Mouse (Mus musculus) forebrain, embryonic 16.5 days (tissue): ENCODE measurements at regions not wholly inside any gene's neighbourhood (a gene's known extent, or its start where the extent isn't known, plus 50 kb on each side); places are given as distances from the start of the nearest gene placed in this dataset.

Experiments used
- ATAC-seq: fragments of 200-750 bp; cut with Nextera tagmentation; 2 replicates; pipeline ENCODE4 v1.8.0; 2017; ENCODE audit warnings: mild to moderate bottlenecking, moderate library complexity
- H3K27ac ChIP-seq: fragments of 300-500 bp; sonication (generic); 2 replicates; pipeline ENCODE4 v1.5.1; 2014; ENCODE audit warnings: low read length, control low read depth
- H3K27me3 ChIP-seq: fragments of 300-500 bp; sonication (generic); replicated peaks from 2 replicates; pipeline ENCODE4 v1.6.1; 2014; ENCODE audit warnings: low read length; ENCODE audit not compliant: control insufficient read depth, insufficient read depth
- H3K36me3 ChIP-seq: fragments of 300-500 bp; sonication (generic); 2 replicates; pipeline ENCODE4 v1.6.1; 2014; ENCODE audit not compliant: control insufficient read depth, insufficient read depth
- H3K4me1 ChIP-seq: fragments of 300-500 bp; sonication (generic); replicated peaks from 2 replicates; pipeline ENCODE4 v1.6.1; 2014; ENCODE audit warnings: low read length; ENCODE audit not compliant: control insufficient read depth, insufficient read depth
- H3K4me2 ChIP-seq: fragments of 300-500 bp; sonication (generic); 2 replicates; pipeline ENCODE4 v1.6.1; 2014; ENCODE audit warnings: mild to moderate bottlenecking, low read length, control low read depth
- H3K4me3 ChIP-seq: fragments of 300-500 bp; sonication (generic); replicated peaks from 2 replicates; pipeline ENCODE4 v1.5.1; 2014; ENCODE audit warnings: mild to moderate bottlenecking, low read length, control low read depth
- H3K9ac ChIP-seq: fragments of 300-500 bp; sonication (generic); replicated peaks from 2 replicates; pipeline ENCODE4 v1.6.1; 2014; ENCODE audit warnings: low read depth, low read length, control low read depth
- H3K9me3 ChIP-seq: fragments of 300-500 bp; sonication (generic); 2 replicates; pipeline ENCODE4 v1.6.1; 2016; ENCODE audit warnings: low read length; ENCODE audit not compliant: control insufficient read depth
- WGBS: fragments of 180-500 bp; shearing (Covaris S2); extraction: QIAGEN DNeasy Blood & Tissue Kit; methylation state at CpG from one replicate; pipeline ENCODE4 v1.1.7; 2014; 5-methylcytosine and 5-hydroxymethylcytosine counted together

DNA sequence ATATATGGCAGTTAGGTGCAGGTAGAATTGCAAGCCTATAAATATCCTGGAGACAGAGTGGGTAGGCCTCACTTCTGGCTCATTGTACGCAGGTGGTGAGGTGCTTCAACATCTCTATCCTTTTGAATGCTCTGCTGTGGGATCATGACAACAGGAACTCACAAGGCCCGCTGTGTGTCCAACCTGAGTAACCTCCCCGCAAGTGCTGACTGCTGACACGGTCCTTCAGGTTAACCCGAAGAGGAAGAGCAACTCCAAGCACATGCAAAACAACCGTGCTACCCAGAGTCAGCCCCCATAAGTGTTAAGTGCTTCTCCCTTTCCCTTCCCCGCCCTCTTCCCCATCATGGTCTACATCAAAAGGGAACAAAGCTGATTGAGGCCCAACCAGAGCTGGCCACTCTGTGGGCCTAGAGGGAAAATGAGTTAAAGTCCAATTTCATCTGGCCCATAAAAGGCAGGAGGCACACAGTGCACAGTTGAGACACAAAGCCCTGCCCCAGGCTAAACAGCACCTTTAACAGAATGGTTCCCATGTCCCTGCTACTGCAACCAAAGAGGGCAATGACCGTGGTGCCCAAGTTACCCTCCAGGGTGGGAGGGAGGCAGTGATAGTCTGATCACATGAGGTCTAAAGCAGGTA, 253.0 kb downstream of the Bcl11b start:
- no peak overlapping the region for H3K4me2 ChIP-seq
- peaks cover 7% of the 10 kb centered on the region for H3K4me1 ChIP-seq
- no peaks in the 10 kb centered on the region for H3K27me3 ChIP-seq
- no peak overlapping the region for H3K9ac ChIP-seq
- no peaks in the 10 kb centered on the region for H3K36me3 ChIP-seq
- no peak overlapping the region for H3K27ac ChIP-seq
- no peaks in the 10 kb centered on the region for H3K9me3 ChIP-seq
- no peak for ATAC-seq
- WGBS: 94% methylated on average over 8 of the region's 8 CpGs
- no peak overlapping the region for H3K4me3 ChIP-seq

DNA sequence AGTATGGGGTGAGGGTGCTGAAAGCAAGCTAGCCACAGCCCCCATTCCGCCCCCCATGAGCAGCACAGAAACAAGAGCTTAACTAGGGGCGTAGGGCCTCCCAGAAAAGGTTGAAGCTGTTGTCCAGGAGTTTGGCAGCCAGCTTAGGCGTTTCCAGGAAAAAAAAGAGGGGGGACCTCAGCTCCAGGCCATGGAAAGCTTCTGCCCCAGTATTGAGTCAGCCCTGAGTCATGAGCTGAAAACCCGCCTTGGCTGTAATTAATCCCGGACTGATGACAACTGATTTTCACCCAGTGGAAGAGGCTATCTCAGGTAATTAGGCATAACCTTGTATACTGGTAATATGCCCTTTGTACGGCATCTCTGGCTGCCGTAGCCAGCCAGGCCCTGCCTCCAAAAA, 251.3 kb downstream of the Bcl11b start:
- H3K27me3 ChIP-seq: no peaks in the 10 kb centered on the region
- no peaks in the 10 kb centered on the region for H3K9me3 ChIP-seq
- no peak overlapping the region for H3K9ac ChIP-seq
- H3K27ac ChIP-seq: no peak overlapping the region
- ATAC-seq: no peak
- no peak overlapping the region for H3K4me2 ChIP-seq
- peaks cover 7% of the 10 kb centered on the region for H3K4me1 ChIP-seq
- H3K36me3 ChIP-seq: no peaks in the 10 kb centered on the region
- no peak overlapping the region for H3K4me3 ChIP-seq
- 39% methylated on average over 7 of the region's 7 CpGs for WGBS

DNA sequence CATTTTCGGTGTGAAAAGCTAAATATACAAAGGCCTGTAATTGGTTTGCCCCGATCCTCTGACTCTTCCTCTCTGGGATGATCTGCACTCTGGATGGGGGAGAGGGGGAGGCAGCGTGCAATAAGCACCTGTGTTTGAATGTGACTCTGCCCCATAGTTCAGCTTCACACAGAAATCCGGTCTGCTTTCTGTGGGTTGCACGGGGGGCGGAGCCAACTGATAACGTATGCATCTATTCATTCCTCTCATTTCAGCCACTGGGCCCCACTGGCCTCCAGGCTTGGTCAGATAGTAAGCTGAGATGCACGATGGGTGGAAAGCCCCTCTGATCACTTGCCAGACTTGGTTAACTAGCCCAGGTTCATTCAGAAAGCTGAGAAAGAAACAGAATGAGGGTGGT, 250.8 kb downstream of the Bcl11b start:
- no peak overlapping the region for H3K4me2 ChIP-seq
- no peaks in the 10 kb centered on the region for H3K27me3 ChIP-seq
- no peak overlapping the region for H3K27ac ChIP-seq
- H3K4me1 ChIP-seq: peaks cover 7% of the 10 kb centered on the region
- ATAC-seq: no peak
- H3K9ac ChIP-seq: no peak overlapping the region
- 15% methylated on average over 8 of the region's 8 CpGs for WGBS
- no peaks in the 10 kb centered on the region for H3K36me3 ChIP-seq
- no peaks in the 10 kb centered on the region for H3K9me3 ChIP-seq
- H3K4me3 ChIP-seq: no peak overlapping the region

DNA sequence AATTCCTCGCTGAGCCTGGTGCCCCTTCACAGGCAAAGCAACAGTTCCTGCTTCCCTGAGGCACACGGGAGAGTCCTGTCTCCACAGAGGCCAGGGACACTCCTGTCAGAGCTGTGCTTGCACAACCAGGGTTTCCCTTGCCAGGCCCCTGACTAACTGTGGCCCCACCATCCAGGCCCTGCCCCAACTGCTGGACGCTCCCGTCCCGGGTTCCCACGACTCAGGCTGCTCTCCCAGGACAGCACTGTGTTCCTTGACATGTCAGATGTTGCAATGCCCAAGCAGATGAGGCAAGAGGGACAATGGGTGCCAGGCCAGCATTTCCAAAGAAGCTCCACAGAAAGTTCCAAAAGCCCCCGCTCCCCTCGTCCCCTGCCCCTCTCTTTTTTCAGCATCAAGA, 250.4 kb downstream of the Bcl11b start:
- no peaks in the 10 kb centered on the region for H3K36me3 ChIP-seq
- no peak for ATAC-seq
- no peaks in the 10 kb centered on the region for H3K27me3 ChIP-seq
- H3K4me3 ChIP-seq: no peak overlapping the region
- no peak overlapping the region for H3K4me2 ChIP-seq
- no peaks in the 10 kb centered on the region for H3K9me3 ChIP-seq
- 38% methylated on average over 8 of the region's 8 CpGs for WGBS
- no peak overlapping the region for H3K9ac ChIP-seq
- peaks cover 11% of the 10 kb centered on the region for H3K4me1 ChIP-seq
- no peak overlapping the region for H3K27ac ChIP-seq

DNA sequence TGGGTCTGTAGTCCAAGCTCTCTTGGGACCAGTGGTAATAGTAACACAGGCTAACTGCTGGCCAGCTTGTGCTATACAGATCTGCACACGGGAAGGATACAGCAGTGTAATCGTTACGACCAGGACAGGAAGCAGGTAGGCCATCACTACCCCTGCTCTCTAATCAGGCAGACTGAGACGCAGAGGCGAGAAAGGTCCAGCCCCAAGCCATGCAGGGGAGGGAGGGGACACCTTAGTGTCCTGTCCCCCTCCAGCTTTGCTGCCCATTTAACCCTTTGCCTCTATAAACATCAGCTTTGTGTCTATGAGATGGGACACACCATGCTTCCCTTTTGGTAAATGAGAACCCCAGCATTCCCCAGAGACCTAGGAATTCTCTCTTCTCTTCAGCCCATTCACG, 249.9 kb downstream of the Bcl11b start:
- WGBS: 79% methylated on average over 6 of the region's 6 CpGs
- no peak for ATAC-seq
- no peaks in the 10 kb centered on the region for H3K36me3 ChIP-seq
- H3K4me2 ChIP-seq: no peak overlapping the region
- H3K9me3 ChIP-seq: no peaks in the 10 kb centered on the region
- no peaks in the 10 kb centered on the region for H3K27me3 ChIP-seq
- H3K4me1 ChIP-seq: peaks cover 16% of the 10 kb centered on the region
- no peak overlapping the region for H3K27ac ChIP-seq
- H3K9ac ChIP-seq: no peak overlapping the region
- H3K4me3 ChIP-seq: no peak overlapping the region

DNA sequence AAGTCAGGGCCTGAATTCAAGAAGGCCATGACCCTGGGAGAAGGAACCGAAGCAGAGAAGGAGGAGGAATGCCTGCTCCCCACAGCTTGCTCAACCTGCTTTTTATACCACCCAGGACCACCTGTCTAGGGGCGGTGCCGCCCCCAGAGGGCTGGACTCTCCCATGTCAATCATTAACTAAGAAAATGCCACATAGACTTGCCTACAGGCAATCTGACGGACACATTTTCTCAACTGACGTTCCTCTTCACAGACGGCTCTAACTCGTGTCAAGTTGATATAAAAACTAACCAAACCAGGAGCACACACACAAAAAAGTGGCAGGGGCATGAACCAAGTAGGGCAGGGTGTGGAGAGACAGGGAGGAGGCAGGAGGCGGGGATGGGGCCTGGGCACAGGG, 248.5 kb downstream of the Bcl11b start:
- no peak overlapping the region for H3K4me2 ChIP-seq
- ATAC-seq: no peak
- H3K4me1 ChIP-seq: peaks cover 16% of the 10 kb centered on the region
- H3K36me3 ChIP-seq: no peaks in the 10 kb centered on the region
- no peaks in the 10 kb centered on the region for H3K9me3 ChIP-seq
- H3K27me3 ChIP-seq: no peaks in the 10 kb centered on the region
- H3K4me3 ChIP-seq: no peak overlapping the region
- no peak overlapping the region for H3K27ac ChIP-seq
- WGBS: 90% methylated on average over 8 of the region's 8 CpGs
- no peak overlapping the region for H3K9ac ChIP-seq

DNA sequence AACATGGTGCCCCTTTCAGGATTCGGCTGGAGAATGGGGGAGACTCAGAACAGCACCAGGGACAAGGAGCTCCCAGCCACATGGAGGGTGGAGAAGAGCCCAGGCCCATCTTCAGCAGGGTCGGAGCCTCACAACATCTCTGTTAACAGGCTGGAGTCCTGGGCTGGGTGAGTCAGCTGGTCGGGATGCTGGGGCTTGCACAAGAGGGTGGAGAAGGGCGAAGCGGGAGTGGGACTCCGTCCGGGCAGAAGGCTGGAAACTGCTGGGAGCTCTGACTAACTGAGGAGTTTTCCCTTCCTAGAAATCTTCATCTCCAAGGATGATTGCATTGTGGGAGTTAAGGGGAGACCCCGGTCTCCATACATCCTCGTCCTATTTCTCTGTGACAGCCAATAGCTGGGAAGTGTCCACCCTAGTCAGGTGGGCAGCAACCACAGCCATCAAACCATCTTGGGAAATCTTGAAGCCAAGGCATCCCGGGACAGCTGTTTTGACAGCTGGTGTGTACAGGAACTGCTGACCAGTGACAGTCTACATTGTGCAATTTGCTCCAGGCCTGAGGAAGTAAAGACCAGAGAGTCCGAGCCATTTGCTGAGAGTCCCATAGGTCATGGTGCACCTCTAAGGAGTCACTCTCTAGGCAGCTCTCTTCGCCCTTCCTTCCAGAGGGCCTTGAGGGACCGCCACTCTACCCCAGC, 247.4 kb downstream of the Bcl11b start:
- Histone ChIP-seq H3K36me3 (no peaks in the 10 kb centered on the region), H3K4me3 (no peak overlapping the region), H3K4me2 (no peak overlapping the region), H3K9ac (no peak overlapping the region), H3K9me3 (no peaks in the 10 kb centered on the region), H3K27ac (no peak overlapping the region), H3K4me1 (peaks cover 16% of the 10 kb centered on the region), H3K27me3 (no peaks in the 10 kb centered on the region)
- WGBS: 92% methylated on average over 13 of the region's 13 CpGs
- ATAC-seq: no peak

DNA sequence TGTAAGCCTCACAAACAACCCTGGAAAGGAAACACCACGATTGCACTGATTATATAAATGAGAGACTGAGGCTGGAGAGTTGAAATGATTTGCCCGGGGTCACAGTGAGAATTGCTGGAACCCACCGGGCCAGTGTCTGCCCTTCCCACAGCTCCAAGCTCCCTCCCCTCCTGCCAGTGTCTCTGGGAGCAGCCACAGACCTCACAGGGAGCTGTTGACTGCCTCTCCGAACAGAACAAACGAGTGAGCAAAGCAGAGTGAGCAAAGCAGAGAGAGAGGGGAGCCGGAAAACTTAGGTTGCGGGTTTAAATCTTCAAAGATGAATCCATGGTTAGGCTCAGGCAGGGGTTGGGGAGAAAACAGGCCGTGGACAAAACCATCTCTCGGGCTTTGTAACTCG, 246.2 kb downstream of the Bcl11b start:
- H3K9ac ChIP-seq: no peak overlapping the region
- no peaks in the 10 kb centered on the region for H3K36me3 ChIP-seq
- H3K4me3 ChIP-seq: no peak overlapping the region
- H3K9me3 ChIP-seq: no peaks in the 10 kb centered on the region
- H3K27ac ChIP-seq: no peak overlapping the region
- ATAC-seq: no peak
- H3K27me3 ChIP-seq: no peaks in the 10 kb centered on the region
- H3K4me1 ChIP-seq: peaks cover 14% of the 10 kb centered on the region
- 33% methylated on average over 10 of the region's 10 CpGs for WGBS
- no peak overlapping the region for H3K4me2 ChIP-seq

DNA sequence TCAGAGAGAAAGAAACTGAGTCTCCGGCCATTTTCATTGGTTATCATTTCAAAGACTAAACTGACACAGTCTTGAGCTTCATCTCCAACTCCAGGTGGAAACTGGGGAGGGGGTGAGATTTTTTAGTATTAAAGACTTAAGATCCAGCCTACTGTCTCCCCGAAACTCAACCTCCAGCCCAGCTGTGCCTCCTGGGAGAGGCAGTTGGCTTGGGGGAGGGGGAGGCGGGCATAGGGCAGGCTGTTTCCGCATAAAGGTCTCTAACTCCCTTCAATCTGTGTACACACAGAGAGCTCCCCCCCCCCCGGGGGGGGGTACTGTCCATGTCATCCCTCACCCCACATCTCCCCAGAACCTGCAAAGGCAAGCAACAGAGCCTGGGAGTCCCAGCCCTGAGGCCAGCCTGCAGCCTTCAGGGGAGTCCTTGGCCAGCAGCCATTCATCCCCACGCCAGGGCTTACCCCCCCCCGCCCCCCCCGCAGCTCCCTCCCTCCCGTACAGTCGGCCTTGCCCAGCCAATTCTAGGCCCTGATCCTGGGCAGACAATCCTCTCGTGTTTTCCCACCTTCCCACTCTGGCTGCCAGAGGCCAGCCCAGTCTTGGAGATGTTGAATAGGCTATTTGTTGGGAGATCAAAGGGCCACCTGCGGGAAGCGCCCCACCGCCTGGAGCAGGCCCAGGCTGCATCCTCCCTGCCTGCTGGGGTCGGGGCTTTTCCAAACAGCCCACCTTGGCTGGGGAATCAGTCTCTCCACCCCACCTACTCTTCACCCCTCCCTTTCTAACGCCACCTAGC, 245.2 kb downstream of the Bcl11b start:
- Histone ChIP-seq H3K4me1 (peaks cover 9% of the 10 kb centered on the region), H3K4me2 (no peak overlapping the region), H3K9ac (no peak overlapping the region), H3K27me3 (no peaks in the 10 kb centered on the region), H3K27ac (no peak overlapping the region), H3K9me3 (no peaks in the 10 kb centered on the region), H3K36me3 (no peaks in the 10 kb centered on the region), H3K4me3 (no peak overlapping the region)
- ATAC-seq: peak; percentile 55
- WGBS: 14% methylated on average over 15 of the region's 16 CpGs
